Mouse (Mus musculus): ENCODE results near the gene Immp2l.

DNA sequence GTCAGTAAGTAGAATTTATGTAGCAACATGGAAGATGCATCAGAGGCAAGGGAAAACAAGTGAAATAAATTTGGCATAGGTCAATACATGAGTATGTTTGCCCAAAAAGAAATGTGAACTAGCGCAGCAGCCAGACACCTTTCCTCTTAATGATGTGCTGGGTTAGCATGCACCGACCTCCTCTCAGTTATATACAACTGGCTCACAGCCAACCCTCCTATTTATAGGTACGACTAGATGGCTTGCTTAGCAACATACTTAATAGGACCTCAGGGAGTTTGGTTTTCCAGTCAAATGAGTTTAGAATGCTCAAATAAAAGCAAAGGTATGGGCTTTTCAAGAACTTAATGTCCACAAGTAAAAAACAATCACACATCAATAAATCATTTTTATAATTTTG is 385.5 kb downstream of the Immp2l start:
- no peak for TF ChIP-seq CTCF (IDR thresholded peaks at IDR 0.05)
- TF ChIP-seq POLR2A (IDR thresholded peaks at IDR 0.05; ENCODE audit: insufficient read depth, low read depth, low read length), result no peak

All from heart, adult 2 months (tissue).